Mouse (Mus musculus): ENCODE measurements around the gene Scgb1b29. TPM values are rescaled to one million over a fixed set of nuclear protein-coding genes. Genes with fewer than 3 reads are reported as not detected.
"Not testable (repeated sequence)": the region's sequence is repeated elsewhere in the genome, so short reads cannot be mapped to it uniquely, and the experiment has no call there.

Gene Scgb1b29
- polyA plus RNA-seq (2016; fragmentation: Nextera tagmentation; extraction: Ambion mirVana): not detected in 2 replicates

DNA sequence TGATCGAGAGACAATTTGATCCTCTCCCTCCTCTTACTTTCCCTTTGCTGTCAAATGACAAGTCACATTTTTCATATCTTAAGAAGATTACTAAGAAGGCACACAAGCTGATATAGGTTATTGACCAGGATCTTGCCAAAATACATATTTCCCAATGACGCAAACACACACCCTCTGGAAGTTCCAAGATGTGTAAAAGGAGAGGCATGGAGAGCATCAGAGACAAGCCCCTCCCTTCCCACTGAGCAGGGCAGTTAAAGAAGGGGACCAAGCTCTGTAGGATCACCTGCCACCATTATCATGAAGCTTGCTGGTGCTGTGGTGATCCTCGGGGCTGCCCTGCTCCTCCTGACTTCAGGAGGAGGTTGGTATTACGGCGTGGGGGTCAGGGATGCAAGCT, at the start of gene Scgb1b29:
TSS of gene Scgb1b29 (plus strand) at position 301 of the 400 bp plus-strand sequence.
- WGBS: 84% methylated on average over 5 of the region's 5 CpGs
- H3K9me3 ChIP-seq; H3K27ac ChIP-seq; DNase-seq (ENCODE audit: low spot score); H3K27me3 ChIP-seq (ENCODE audit: insufficient read depth, poor library complexity, severe bottlenecking); H3K36me3 ChIP-seq; H3K4me3 ChIP-seq; H3K4me1 ChIP-seq (replicated peaks): not testable (repeated sequence)

- not testable (repeated sequence) for H3K27me3 ChIP-seq (ENCODE audit: insufficient read depth, poor library complexity, severe bottlenecking); H3K4me3 ChIP-seq; DNase-seq (ENCODE audit: low spot score); H3K36me3 ChIP-seq; H3K4me1 ChIP-seq (replicated peaks); H3K27ac ChIP-seq
- 88% methylated on average over 11 of the region's 11 CpGs for WGBS
- peaks cover 15% of the 10 kb centered on the region; the same call in 1 of the 2 replicates for H3K9me3 ChIP-seq
Observed at GRCm38 (mm10) chr7:32428636-32429035, 12.7 kb upstream of the Scgb1b29 start.

Other genes starting within 250 kb of the Scgb1b29 start
- not detected in 2 replicates for gene Scgb2b11, start 230.4 kb upstream of the Scgb1b29 start, polyA plus RNA-seq (2016; fragmentation: Nextera tagmentation; extraction: Ambion mirVana)
- gene Scgb1b11, start 218.7 kb upstream of the Scgb1b29 start, polyA plus RNA-seq (2016; fragmentation: Nextera tagmentation; extraction: Ambion mirVana): not detected in 2 replicates
- gene Scgb2b12, start 114.3 kb upstream of the Scgb1b29 start, polyA plus RNA-seq (2016; fragmentation: Nextera tagmentation; extraction: Ambion mirVana): not detected in 2 replicates
- gene Scgb1b12, start 107.4 kb upstream of the Scgb1b29 start, polyA plus RNA-seq (2016; fragmentation: Nextera tagmentation; extraction: Ambion mirVana): not detected in 2 replicates